9 mouse cellular contexts compared by ENCODE assay signal in the genomic region with DNA sequence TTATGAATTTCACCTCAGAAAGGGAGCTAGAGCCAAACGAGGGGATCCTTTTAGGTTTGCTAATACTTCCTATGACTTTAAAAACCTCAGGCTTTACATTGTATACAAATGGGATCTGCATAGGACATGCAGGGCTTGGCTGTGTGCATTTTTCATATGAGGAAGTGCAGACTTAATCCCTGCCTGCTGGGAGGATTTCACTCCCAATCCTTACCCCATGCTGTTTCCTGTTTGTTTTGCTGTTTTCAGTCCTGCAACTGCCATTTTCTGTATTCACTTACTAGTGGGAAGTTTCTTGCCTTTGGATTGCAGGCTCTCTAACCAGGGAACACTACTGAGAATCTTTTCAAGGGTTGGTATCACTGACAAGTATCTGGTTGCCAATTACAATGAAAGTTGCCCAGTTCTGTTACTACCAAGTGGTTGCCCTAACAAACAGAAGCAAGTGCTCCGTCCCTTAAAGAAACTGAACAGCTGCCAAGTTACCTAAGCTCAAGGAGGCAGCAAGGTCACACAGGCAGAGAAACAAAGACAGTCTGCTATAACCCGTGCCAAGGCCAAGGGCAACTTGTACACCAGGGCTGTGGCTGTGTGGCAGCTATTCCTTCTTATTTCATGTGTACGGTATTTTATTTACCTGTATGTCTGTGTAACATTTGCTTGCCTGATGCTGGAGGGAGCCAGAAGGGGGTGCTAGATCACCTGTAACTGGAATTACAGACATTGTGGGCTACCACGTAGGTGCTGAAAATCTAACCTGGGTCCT. TPM values are rescaled to one million over a fixed set of nuclear protein-coding genes. Genes with fewer than 3 reads are reported as not detected.
DNase-seq lines count a peak whose midpoint lies in the region; ATAC-seq and TF ChIP-seq lines count a peak whose summit lies in the region.
"Had no signal": no experiment of that assay in that cellular context is flagged by ENCODE, and none has a peak within 500 bp of the region (broad histone marks: within the 10 kb centered on the region; RNA-seq: fewer than 3 reads in every experiment).

No protein-coding gene starts in this region.

- no peak overlapping the region for H3K4me3 ChIP-seq in hindbrain, postnatal 0 days (ENCODE audit: low read length)
- no peak overlapping the region for H3K4me3 ChIP-seq in hindbrain, embryonic 14.5 days (replicated peaks; ENCODE audit: low read length)
- H3K4me3 ChIP-seq in brown adipose tissue, adult 24 weeks (ENCODE audit: insufficient read depth, low read depth, low read length) = no peak overlapping the region
- no peak overlapping the region for H3K4me3 ChIP-seq in macrophage (ENCODE audit: inconsistent target)
- no peak overlapping the region for H3K4me3 ChIP-seq in forebrain, postnatal 0 days (ENCODE audit: low read depth, low read length)
- H3K4me3 ChIP-seq: forebrain, embryonic 13.5 days had no signal

- H3K9me3 ChIP-seq in hindbrain, postnatal 0 days (ENCODE audit: low read length) = no peaks in the 10 kb centered on the region
- no peaks in the 10 kb centered on the region for H3K9me3 ChIP-seq in hindbrain, embryonic 14.5 days (ENCODE audit: control insufficient read depth, low read length)
- no peaks in the 10 kb centered on the region for H3K9me3 ChIP-seq in forebrain, postnatal 0 days (ENCODE audit: low read length)
- H3K9me3 ChIP-seq: forebrain, embryonic 13.5 days had no signal

- H3K36me3 ChIP-seq in hindbrain, postnatal 0 days (ENCODE audit: insufficient read depth, low read length) = no peaks in the 10 kb centered on the region
- H3K36me3 ChIP-seq in hindbrain, embryonic 14.5 days (replicated peaks; ENCODE audit: control insufficient read depth, insufficient read depth) = 0 out of 2 replicates have a peak, but pooled peaks cover 6% of the 10 kb centered on the region
- no peaks in the 10 kb centered on the region for H3K36me3 ChIP-seq in macrophage (ENCODE audit: inconsistent target)
- H3K36me3 ChIP-seq in forebrain, postnatal 0 days (ENCODE audit: insufficient read depth) = no peaks in the 10 kb centered on the region

- no peaks in the 10 kb centered on the region for H3K4me1 ChIP-seq in hindbrain, postnatal 0 days (ENCODE audit: insufficient read depth, low read length)
- no peaks in the 10 kb centered on the region for H3K4me1 ChIP-seq in hindbrain, embryonic 14.5 days (replicated peaks; ENCODE audit: control insufficient read depth, insufficient read depth, low read length)
- peaks cover 4% of the 10 kb centered on the region; the same call in 1 of the 2 replicates for H3K4me1 ChIP-seq in brown adipose tissue, adult 24 weeks (ENCODE audit: control insufficient read depth, insufficient read depth, insufficient read length, low read length)
- no peaks in the 10 kb centered on the region for H3K4me1 ChIP-seq in forebrain, postnatal 0 days (ENCODE audit: insufficient read depth)
- H3K4me1 ChIP-seq: forebrain, embryonic 13.5 days had no signal

- no peak overlapping the region for H3K9ac ChIP-seq in hindbrain, postnatal 0 days (replicated peaks; ENCODE audit: low read length)
- H3K9ac ChIP-seq in hindbrain, embryonic 14.5 days = no peak overlapping the region
- no peak overlapping the region for H3K9ac ChIP-seq in forebrain, postnatal 0 days
- H3K9ac ChIP-seq: forebrain, embryonic 13.5 days had no signal

- TF ChIP-seq CTCF in hindbrain, postnatal 0 days (IDR thresholded peaks at IDR 0.05; ENCODE audit: low read depth) = peak; percentile 19
- TF ChIP-seq CTCF in forebrain, postnatal 0 days (IDR thresholded peaks at IDR 0.05; ENCODE audit: low read depth) = no peak

- no peaks in the 10 kb centered on the region; the same call in 1 of the 2 replicates for H3K79me2 ChIP-seq in macrophage (ENCODE audit: inconsistent target)

- no peaks in the 10 kb centered on the region for H3K27me3 ChIP-seq in hindbrain, postnatal 0 days (ENCODE audit: insufficient read depth, low read length)
- no peaks in the 10 kb centered on the region for H3K27me3 ChIP-seq in hindbrain, embryonic 14.5 days (ENCODE audit: control insufficient read depth, insufficient read depth, low read length)
- H3K27me3 ChIP-seq in forebrain, postnatal 0 days (ENCODE audit: insufficient read depth, low read length) = no peaks in the 10 kb centered on the region
- H3K27me3 ChIP-seq: forebrain, embryonic 13.5 days had no signal

- H3K4me2 ChIP-seq in hindbrain, postnatal 0 days (ENCODE audit: low read depth, low read length) = no peak overlapping the region
- H3K4me2 ChIP-seq in hindbrain, embryonic 14.5 days (replicated peaks) = no peak overlapping the region
- no peak overlapping the region for H3K4me2 ChIP-seq in forebrain, postnatal 0 days (ENCODE audit: low read depth)
- H3K4me2 ChIP-seq: forebrain, embryonic 13.5 days had no signal

- 69% methylated on average over 5 of the region's 5 CpGs for WGBS in hindbrain, postnatal 0 days
- 66% methylated on average over 5 of the region's 5 CpGs for WGBS in hindbrain, embryonic 14.5 days
- 68% methylated on average over 5 of the region's 5 CpGs for WGBS in macrophage (ENCODE audit: missing documents)
- WGBS in forebrain, postnatal 0 days = 50% methylated on average over 5 of the region's 5 CpGs

- peak; percentile 9 for DNase-seq in hindbrain, postnatal 0 days (ENCODE audit: low spot score)
- DNase-seq in hindbrain, embryonic 14.5 days (ENCODE audit: low spot score) = no peak
- DNase-seq in ovary, postnatal 36 days (ENCODE audit: low spot score) = peak; percentile 20
- DNase-seq in ovary, adult 18-20 months (ENCODE audit: low spot score) = no peak
- DNase-seq in urinary bladder, postnatal 25 days (ENCODE audit: low spot score) = no peak
- DNase-seq in forebrain, postnatal 0 days = no peak

- no peak for ATAC-seq in hindbrain, postnatal 0 days
- no peak for ATAC-seq in hindbrain, embryonic 14.5 days (ENCODE audit: low FRiP score)
- ATAC-seq in forebrain, postnatal 0 days = no peak
- ATAC-seq: forebrain, embryonic 13.5 days had no signal

- H3K27ac ChIP-seq in hindbrain, postnatal 0 days = no peak overlapping the region; the same call in 1 of the 2 replicates
- H3K27ac ChIP-seq in hindbrain, embryonic 14.5 days = no peak overlapping the region
- H3K27ac ChIP-seq in brown adipose tissue, adult 24 weeks (replicated peaks; ENCODE audit: low read depth, low read length) = 0 out of 2 replicates have a peak overlapping the region, but pooled peaks have one; percentile 4
- H3K27ac ChIP-seq in macrophage = 0 out of 2 replicates have a peak overlapping the region, but pooled peaks have one; percentile 12
- H3K27ac ChIP-seq in forebrain, postnatal 0 days (ENCODE audit: low read depth, low read length) = no peak overlapping the region
- H3K27ac ChIP-seq: forebrain, embryonic 13.5 days had no signal

RNA-seq across cellular contexts. Expression of a gene that starts 12.2 kb away (rescaled TPM):
- total RNA-seq in hindbrain, postnatal 0 days (2014; rRNA removed) = 4.1 and 7.4 TPM in 2 replicates
- 24.4 and 24.9 TPM in 2 replicates for polyA plus RNA-seq in hindbrain, postnatal 0 days (2015; fragmentation: Nextera tagmentation; extraction: Ambion mirVana)
- 26.1 and 26.2 TPM in 2 replicates for polyA plus RNA-seq in hindbrain, embryonic 14.5 days (2014; fragmentation: Nextera tagmentation; extraction: Ambion mirVana)
- polyA plus RNA-seq in brown adipose tissue, adult 24 weeks (2012; ENCODE audit: insufficient read depth, insufficient read length, missing spikeins) = 20.0 and 24.0 TPM in 2 replicates
- total RNA-seq in macrophage (2018; cell fraction: chromatin; rRNA removed) = 10 to 100 TPM in 25 of 26 experiments, 1 to 10 TPM in 1; 7.3 to 59.2 (median 31.9) TPM
- total RNA-seq in macrophage (2018; cell fraction: cytosol; rRNA removed) = 10 to 100 TPM in 22 of 26 experiments, 1 to 10 TPM in 4; 7.1 to 15.2 (median 12.1) TPM
- 10 to 100 TPM in 23 of 26 experiments, 1 to 10 TPM in 3; 5.2 to 37.8 (median 14.4) TPM for total RNA-seq in macrophage (2018; cell fraction: nucleus; rRNA removed)
- polyA plus RNA-seq in macrophage (2018) = 11.0 to 23.1 TPM (median 15.5 TPM) in 3 replicates
- 3.2 and 5.5 TPM in 2 replicates for total RNA-seq in forebrain, postnatal 0 days (2014; rRNA removed)
- polyA plus RNA-seq in forebrain, postnatal 0 days (2015; fragmentation: Nextera tagmentation; extraction: Ambion mirVana) = 20.5 and 24.5 TPM in 2 replicates

RNA-seq across cellular contexts. Expression of a gene that starts 25.4 kb away (rescaled TPM):
- total RNA-seq in hindbrain, postnatal 0 days (2014; rRNA removed) = 1.5 and 2.8 TPM in 2 replicates
- 0.57 and 0.83 TPM in 2 replicates for polyA plus RNA-seq in hindbrain, postnatal 0 days (2015; fragmentation: Nextera tagmentation; extraction: Ambion mirVana)
- 0.52 and 0.53 TPM in 2 replicates for polyA plus RNA-seq in hindbrain, embryonic 14.5 days (2014; fragmentation: Nextera tagmentation; extraction: Ambion mirVana)
- polyA plus RNA-seq in brown adipose tissue, adult 24 weeks (2012; ENCODE audit: insufficient read depth, insufficient read length, missing spikeins) = not detected in 2 replicates
- 10 to 100 TPM in 6 of 26 experiments, 1 to 10 TPM in 20; 2.4 to 20.9 (median 7.3) TPM for total RNA-seq in macrophage (2018; cell fraction: chromatin; rRNA removed)
- 1 to 10 TPM; 1.4 to 5.7 (median 2.7) TPM for total RNA-seq in macrophage (2018; cell fraction: cytosol; rRNA removed)
- total RNA-seq in macrophage (2018; cell fraction: nucleus; rRNA removed) = 10 to 100 TPM in 2 of 26 experiments, 1 to 10 TPM in 24; 2.8 to 13.2 (median 6.1) TPM
- 1.5 to 2.8 TPM (median 1.7 TPM) in 3 replicates for polyA plus RNA-seq in macrophage (2018)
- 0.85 and 5.7 TPM in 2 replicates for total RNA-seq in forebrain, postnatal 0 days (2014; rRNA removed)
- polyA plus RNA-seq in forebrain, postnatal 0 days (2015; fragmentation: Nextera tagmentation; extraction: Ambion mirVana) = 0.77 and 0.86 TPM in 2 replicates

Comparison
In these comparisons a context has a peak if more than half of its experiments do, and no peak if none do; other contexts are left out.
1. DNase-seq: peak in hindbrain, postnatal 0 days (single experiment) and ovary, postnatal 36 days (single experiment); none in hindbrain, embryonic 14.5 days (single experiment), ovary, adult 18-20 months (single experiment), urinary bladder, postnatal 25 days (single experiment) and forebrain, postnatal 0 days (single experiment).
2. H3K27ac ChIP-seq: peak in brown adipose tissue, adult 24 weeks (single experiment) and macrophage (single experiment); none in hindbrain, postnatal 0 days (single experiment), hindbrain, embryonic 14.5 days (single experiment) and forebrain, postnatal 0 days (single experiment).